7 mouse cellular contexts compared by ENCODE assay signal in the genomic region with DNA sequence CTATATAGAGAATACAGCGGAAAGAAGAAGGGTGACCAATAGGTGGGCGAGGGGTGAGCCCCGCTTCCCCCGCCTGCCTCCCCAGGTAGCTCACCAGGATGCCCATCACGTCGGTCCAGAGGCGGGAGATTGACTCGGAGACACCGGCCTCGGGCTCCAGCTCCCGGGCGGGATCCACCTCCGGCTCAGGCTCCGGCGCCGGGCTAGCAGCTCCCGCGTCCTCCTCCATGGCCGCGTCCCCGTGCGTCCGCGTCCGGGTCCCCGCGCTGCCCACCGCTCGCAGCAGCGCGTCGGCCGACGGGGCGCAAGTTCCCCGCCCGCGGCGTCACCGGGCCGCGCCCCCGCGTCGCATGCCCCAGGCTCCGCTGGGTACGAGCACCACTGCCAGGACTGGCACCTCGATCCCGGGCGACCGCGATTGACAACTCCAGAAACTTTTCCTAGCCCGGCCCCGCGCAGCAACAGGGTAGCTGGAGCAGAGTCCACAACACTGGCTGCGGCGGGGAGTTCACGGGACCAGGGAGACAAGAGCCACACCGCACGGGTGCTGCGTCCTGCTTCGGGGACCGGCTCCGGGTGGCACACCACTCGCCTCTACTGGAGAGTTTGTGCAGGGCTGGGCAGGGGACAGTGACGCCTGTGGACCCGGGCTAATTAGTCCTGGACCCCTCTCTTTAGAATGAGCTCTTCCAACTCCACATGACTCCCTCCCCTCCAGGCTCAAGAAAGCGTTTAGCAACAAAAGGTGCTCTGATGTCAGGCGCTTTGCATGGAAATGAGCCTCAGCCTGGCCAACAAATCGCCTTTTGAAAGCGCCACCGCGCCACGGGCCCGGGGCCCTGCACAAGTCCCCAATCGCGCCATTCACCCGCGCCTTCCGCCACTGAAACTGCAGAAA. TPM values are rescaled to one million over a fixed set of nuclear protein-coding genes. Genes with fewer than 3 reads are reported as not detected.
A peak's percentile ranks its signal among the peaks of the same experiment; 100 is the strongest.
DNase-seq lines count a peak whose midpoint lies in the region; ATAC-seq and TF ChIP-seq lines count a peak whose summit lies in the region.

Gene Sash1 (minus strand): TSS at position 441 of the 898 bp plus-strand sequence.

- H3K27ac ChIP-seq in embryonic facial prominence, embryonic 15.5 days (replicated peaks) = peak within 1 kb of the TSS; percentile 94
- H3K27ac ChIP-seq in heart, embryonic 10.5 days = peak within 1 kb of the TSS; percentile 95
- peak within 1 kb of the TSS; percentile 95 for H3K27ac ChIP-seq in kidney, embryonic 14.5 days (ENCODE audit: low read depth, low read length)
- peak within 1 kb of the TSS; percentile 96 for H3K27ac ChIP-seq in limb, embryonic 14.5 days (replicated peaks; ENCODE audit: low read depth, low read length)
- peak within 1 kb of the TSS; percentile 86 for H3K27ac ChIP-seq in midbrain, embryonic 15.5 days

- TF ChIP-seq CTCF in brain, embryonic 14.5 days (IDR thresholded peaks at IDR 0.05; ENCODE audit: borderline replicate concordance, extremely low read depth, insufficient read depth, insufficient read length) = no peak

- peak within 1 kb of the TSS; percentile 79 for H3K9ac ChIP-seq in embryonic facial prominence, embryonic 15.5 days
- peak within 1 kb of the TSS; percentile 84 for H3K9ac ChIP-seq in kidney, embryonic 14.5 days (ENCODE audit: low read depth, low read length)
- H3K9ac ChIP-seq in limb, embryonic 14.5 days (ENCODE audit: low read depth, low read length, severe bottlenecking) = peak within 1 kb of the TSS; percentile 85
- peak within 1 kb of the TSS; percentile 41 for H3K9ac ChIP-seq in midbrain, embryonic 15.5 days

- WGBS in embryonic facial prominence, embryonic 15.5 days = under 1% methylated on average over 80 of the region's 80 CpGs
- WGBS in heart, embryonic 10.5 days = under 1% methylated on average over 80 of the region's 80 CpGs
- under 1% methylated on average over 80 of the region's 80 CpGs for WGBS in kidney, embryonic 14.5 days
- under 1% methylated on average over 64 of the region's 80 CpGs for WGBS in limb, embryonic 14.5 days
- WGBS in midbrain, embryonic 15.5 days = under 1% methylated on average over 80 of the region's 80 CpGs

- H3K4me1 ChIP-seq in embryonic facial prominence, embryonic 15.5 days = peaks cover 26% of the 10 kb centered on the region
- peaks cover 22% of the 10 kb centered on the region for H3K4me1 ChIP-seq in heart, embryonic 10.5 days
- peaks cover 17% of the 10 kb centered on the region for H3K4me1 ChIP-seq in kidney, embryonic 14.5 days (ENCODE audit: control insufficient read depth, insufficient read depth, low read length)
- peaks cover 13% of the 10 kb centered on the region for H3K4me1 ChIP-seq in limb, embryonic 14.5 days (ENCODE audit: control insufficient read depth, insufficient read depth, low read length)
- peaks cover 20% of the 10 kb centered on the region for H3K4me1 ChIP-seq in midbrain, embryonic 15.5 days

- no peaks in the 10 kb centered on the region for H3K27me3 ChIP-seq in embryonic facial prominence, embryonic 15.5 days
- H3K27me3 ChIP-seq in heart, embryonic 10.5 days (ENCODE audit: insufficient read depth, poor library complexity, severe bottlenecking) = no peaks in the 10 kb centered on the region
- no peaks in the 10 kb centered on the region for H3K27me3 ChIP-seq in kidney, embryonic 14.5 days (ENCODE audit: control insufficient read depth, insufficient read depth, low read length)
- no peaks in the 10 kb centered on the region for H3K27me3 ChIP-seq in limb, embryonic 14.5 days (ENCODE audit: control insufficient read depth, insufficient read depth, low read length)
- H3K27me3 ChIP-seq in midbrain, embryonic 15.5 days (replicated peaks) = peaks cover 4% of the 10 kb centered on the region; the same call in 1 of the 2 replicates

- peak within 1 kb of the TSS; percentile 66 for H3K4me2 ChIP-seq in embryonic facial prominence, embryonic 15.5 days (replicated peaks)
- H3K4me2 ChIP-seq in kidney, embryonic 14.5 days (replicated peaks; ENCODE audit: low read depth, low read length) = peak within 1 kb of the TSS; percentile 70
- H3K4me2 ChIP-seq in limb, embryonic 14.5 days (replicated peaks; ENCODE audit: low read depth, low read length, severe bottlenecking) = peak within 1 kb of the TSS; percentile 77
- peak within 1 kb of the TSS; percentile 97 for H3K4me2 ChIP-seq in midbrain, embryonic 15.5 days

- TF ChIP-seq POLR2A in brain, embryonic 14.5 days (IDR thresholded peaks at IDR 0.05; ENCODE audit: borderline replicate concordance, extremely low read depth, insufficient read depth, insufficient read length, poor library complexity, severe bottlenecking) = peak; percentile 41; the same call in 1 of the 2 replicates
- TF ChIP-seq POLR2A in limb, embryonic 14.5 days (IDR thresholded peaks at IDR 0.05; ENCODE audit: borderline replicate concordance, extremely low read depth, insufficient read depth, insufficient read length) = peak; percentile 69; the same call in 1 of the 2 replicates

- peak within 1 kb of the TSS; percentile 92 for H3K4me3 ChIP-seq in embryonic facial prominence, embryonic 15.5 days (replicated peaks)
- H3K4me3 ChIP-seq in heart, embryonic 10.5 days = peak within 1 kb of the TSS; percentile 85
- H3K4me3 ChIP-seq in kidney, embryonic 14.5 days (ENCODE audit: low read length) = peak within 1 kb of the TSS; percentile 85
- H3K4me3 ChIP-seq in limb, embryonic 14.5 days (replicated peaks; ENCODE audit: low read length) = peak within 1 kb of the TSS; percentile 83
- H3K4me3 ChIP-seq in midbrain, embryonic 15.5 days = peak within 1 kb of the TSS; percentile 59

- peak; percentile 90 for ATAC-seq in embryonic facial prominence, embryonic 15.5 days (ENCODE audit: insufficient number of reproducible peaks, low FRiP score, low TSS enrichment, low read depth)
- peak; percentile 93 for ATAC-seq in kidney, embryonic 14.5 days (ENCODE audit: low FRiP score, low TSS enrichment)
- peak; percentile 92 for ATAC-seq in limb, embryonic 14.5 days (ENCODE audit: low FRiP score, low read depth)
- ATAC-seq in midbrain, embryonic 15.5 days (replicated peaks) = peak; percentile 91

- no peaks in the 10 kb centered on the region for H3K9me3 ChIP-seq in embryonic facial prominence, embryonic 15.5 days (replicated peaks)
- no peaks in the 10 kb centered on the region for H3K9me3 ChIP-seq in heart, embryonic 10.5 days
- H3K9me3 ChIP-seq in kidney, embryonic 14.5 days (ENCODE audit: control insufficient read depth, low read length) = no peaks in the 10 kb centered on the region
- H3K9me3 ChIP-seq in limb, embryonic 14.5 days (ENCODE audit: control insufficient read depth, low read length) = no peaks in the 10 kb centered on the region
- no peaks in the 10 kb centered on the region for H3K9me3 ChIP-seq in midbrain, embryonic 15.5 days

- peak; percentile 96 for DNase-seq in brain, embryonic 14.5 days (ENCODE audit: low read depth)
- DNase-seq in heart, embryonic 10.5 days (ENCODE audit: low spot score) = peak; percentile 93
- peak; percentile 76 for DNase-seq in limb, embryonic 14.5 days (ENCODE audit: low spot score)
- peak; percentile 27 to 56 for DNase-seq in spleen, postnatal 10 days (ENCODE audit: low spot score in 2 of 2)

- no peaks in the 10 kb centered on the region for H3K36me3 ChIP-seq in embryonic facial prominence, embryonic 15.5 days
- H3K36me3 ChIP-seq in heart, embryonic 10.5 days = no peaks in the 10 kb centered on the region
- H3K36me3 ChIP-seq in kidney, embryonic 14.5 days (ENCODE audit: control insufficient read depth, insufficient read depth, low read length) = no peaks in the 10 kb centered on the region
- no peaks in the 10 kb centered on the region for H3K36me3 ChIP-seq in limb, embryonic 14.5 days (ENCODE audit: control insufficient read depth, insufficient read depth, low read length)
- H3K36me3 ChIP-seq in midbrain, embryonic 15.5 days (replicated peaks) = no peaks in the 10 kb centered on the region

RNA-seq across cellular contexts. Expression of gene Sash1, which starts in this region (rescaled TPM):
- 10.6 and 18.0 TPM in 2 replicates for polyA plus RNA-seq in brain, embryonic 14.5 days (2012; rRNA removed)
- 5.7 and 8.5 TPM in 2 replicates for polyA plus RNA-seq in embryonic facial prominence, embryonic 15.5 days (2015; fragmentation: Nextera tagmentation; extraction: Ambion mirVana)
- polyA plus RNA-seq in heart, embryonic 10.5 days (2016; fragmentation: Nextera tagmentation; extraction: Ambion mirVana) = 2.5 and 2.7 TPM in 2 replicates
- 5.5 and 6.5 TPM in 2 replicates for polyA plus RNA-seq in kidney, embryonic 14.5 days (2014; fragmentation: Nextera tagmentation; extraction: Ambion mirVana)
- 21.5 and 21.7 TPM in 2 replicates for polyA plus RNA-seq in limb, embryonic 14.5 days (2012; rRNA removed)
- 8.1 and 8.8 TPM in 2 replicates for polyA plus RNA-seq in limb, embryonic 14.5 days (2014; fragmentation: Nextera tagmentation; extraction: Ambion mirVana)
- polyA plus RNA-seq in midbrain, embryonic 15.5 days (2015; fragmentation: Nextera tagmentation; extraction: Ambion mirVana) = 3.1 and 3.3 TPM in 2 replicates

Comparison
In these comparisons a context has a peak if more than half of its experiments do, and no peak if none do; other contexts are left out.
1. Peak in every context shown above with its lines: DNase-seq, ATAC-seq, H3K4me3 ChIP-seq and H3K27ac ChIP-seq.
2. DNase-seq: peak in every context shown above with its lines; median percentile 96 in brain, embryonic 14.5 days; 93 in heart, embryonic 10.5 days; 76 in limb, embryonic 14.5 days; 42 in spleen, postnatal 10 days.